Mouse (Mus musculus): ENCODE measurements around the gene Slc25a12. TPM values are rescaled to one million over a fixed set of nuclear protein-coding genes. Genes with fewer than 3 reads are reported as not detected.

Slc25a12 gene
- polyA plus RNA-seq, 1 experiment from 2014 or later: 27.5 TPM

DNA sequence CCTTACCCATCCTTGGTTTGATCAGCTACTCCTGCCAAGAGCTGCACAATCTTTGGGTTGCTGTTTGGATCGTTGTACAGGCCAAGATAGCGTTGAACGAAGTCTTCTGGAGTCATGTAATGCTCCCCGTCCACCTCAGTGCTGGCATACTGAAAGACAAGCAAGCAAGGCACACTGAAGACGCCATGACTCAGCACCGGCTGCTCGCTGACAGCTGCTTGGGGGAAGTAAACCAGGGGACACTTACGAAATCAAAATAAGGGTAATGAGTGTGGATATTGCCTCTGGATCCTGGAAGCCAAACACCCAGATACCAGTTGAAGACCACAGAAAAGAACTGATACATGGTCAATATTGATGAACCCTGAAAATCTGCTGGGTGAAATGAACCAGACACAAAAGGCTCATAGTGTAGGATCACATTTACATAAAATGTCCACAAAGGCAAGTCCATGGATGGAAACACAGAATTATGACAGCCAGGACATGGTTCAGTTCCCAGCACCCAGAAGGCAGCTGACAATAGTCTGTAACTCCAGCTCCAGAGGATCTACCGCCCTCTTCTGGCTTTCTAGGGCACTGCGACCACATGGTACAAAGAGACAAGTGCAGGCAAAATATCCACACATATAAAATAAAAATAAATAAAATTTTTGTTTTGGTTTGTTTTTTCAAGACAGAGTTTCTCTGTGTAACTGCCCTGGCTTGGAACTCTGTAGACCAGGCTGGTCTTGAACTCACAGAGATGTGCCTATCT, 23.5 kb downstream of the Slc25a12 start:
- H3K9me3 ChIP-seq (ENCODE audit: control insufficient read depth, low read length): 0 out of 2 replicates have a peak, but pooled peaks cover 3% of the 10 kb centered on the region

DNA sequence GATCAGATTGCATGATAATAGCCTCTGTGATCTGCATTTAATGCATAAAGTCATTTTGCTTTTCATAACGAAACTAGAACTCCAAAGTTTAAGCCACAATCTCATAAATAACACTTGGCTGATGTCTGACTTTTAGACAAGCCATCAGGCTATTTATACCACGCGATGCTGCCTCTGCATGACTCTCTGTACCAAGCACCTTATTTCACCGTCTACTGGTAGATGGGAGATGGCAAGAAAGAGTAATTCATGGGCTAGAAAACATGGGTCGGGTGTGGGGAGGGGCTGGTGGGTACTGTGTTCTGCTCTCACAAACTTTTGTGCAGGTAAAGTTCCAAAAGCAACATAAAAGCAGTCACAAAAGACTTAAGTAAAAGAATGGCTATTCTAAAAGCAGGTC, 27.4 kb downstream of the Slc25a12 start:
- Histone ChIP-seq H3K4me2 (ENCODE audit: low read length) (no peak overlapping the region), H3K36me3 (ENCODE audit: control insufficient read depth, insufficient read depth, low read length) (peaks cover 8% of the 10 kb centered on the region; the same call in 1 of the 2 replicates), H3K4me1 (replicated peaks; ENCODE audit: control insufficient read depth, insufficient read depth, low read length) (no peaks in the 10 kb centered on the region), H3K27me3 (replicated peaks; ENCODE audit: control insufficient read depth, insufficient read depth, low read length) (no peaks in the 10 kb centered on the region), H3K27ac (ENCODE audit: low read depth) (no peak overlapping the region), H3K9ac (ENCODE audit: low read length) (no peak overlapping the region), H3K4me3 (ENCODE audit: low read depth, low read length) (no peak overlapping the region), H3K9me3 (ENCODE audit: control insufficient read depth, low read length) (0 out of 2 replicates have a peak, but pooled peaks cover 3% of the 10 kb centered on the region)
- DNase-seq (ENCODE audit: low spot score) (no peak), ATAC-seq (replicated peaks; ENCODE audit: low FRiP score, low TSS enrichment, low read depth) (no peak)
- WGBS: 84% methylated on average over 5 of the region's 5 CpGs

More for the DNA sequence above, 23.5 kb downstream of the Slc25a12 start:
- no peak for ATAC-seq (replicated peaks; ENCODE audit: low FRiP score, low TSS enrichment, low read depth)
- H3K4me1 ChIP-seq (replicated peaks; ENCODE audit: control insufficient read depth, insufficient read depth, low read length): no peaks in the 10 kb centered on the region
- WGBS: 92% methylated on average over 10 of the region's 10 CpGs
- peaks cover 8% of the 10 kb centered on the region; the same call in 1 of the 2 replicates for H3K36me3 ChIP-seq (ENCODE audit: control insufficient read depth, insufficient read depth, low read length)
- H3K27me3 ChIP-seq (replicated peaks; ENCODE audit: control insufficient read depth, insufficient read depth, low read length): no peaks in the 10 kb centered on the region
- H3K4me2 ChIP-seq (ENCODE audit: low read length): no peak overlapping the region
- no peak overlapping the region for H3K27ac ChIP-seq (ENCODE audit: low read depth)
- DNase-seq (ENCODE audit: low spot score): no peak
- H3K9ac ChIP-seq (ENCODE audit: low read length): no peak overlapping the region
- no peak overlapping the region for H3K4me3 ChIP-seq (ENCODE audit: low read depth, low read length)

DNA sequence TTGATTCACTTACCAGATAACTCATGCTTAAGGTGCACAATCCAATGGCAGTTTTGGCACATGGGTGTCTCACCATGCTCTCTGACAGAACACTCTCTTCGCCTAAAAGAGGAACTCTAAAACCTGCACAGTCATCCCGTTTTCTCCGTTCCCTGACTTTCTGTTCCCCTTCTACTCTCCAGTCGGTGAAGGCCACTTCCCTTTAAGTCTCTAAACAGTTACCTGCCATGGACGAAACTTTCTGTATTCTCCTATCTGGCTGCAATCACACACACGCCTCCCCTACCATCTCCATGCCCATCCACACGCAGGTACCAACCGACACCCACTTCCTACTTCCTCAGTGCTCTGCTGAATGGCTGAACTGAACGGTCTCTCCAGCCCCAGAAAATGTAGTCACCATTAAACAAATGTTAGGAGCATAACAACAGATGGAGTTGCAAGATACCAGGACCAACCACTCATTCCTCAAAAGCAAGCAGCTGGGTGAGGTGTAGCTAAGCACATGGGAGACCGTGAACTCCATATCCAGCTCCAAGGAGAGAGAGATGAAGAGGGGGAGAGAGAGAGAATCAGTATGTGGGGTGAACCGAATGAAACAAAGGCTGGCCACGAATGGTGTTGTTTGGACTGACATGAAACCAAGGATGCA, 29.3 kb downstream of the Slc25a12 start:
- DNase-seq (ENCODE audit: low spot score) (no peak), ATAC-seq (replicated peaks; ENCODE audit: low FRiP score, low TSS enrichment, low read depth) (no peak)
- H3K36me3 ChIP-seq (ENCODE audit: control insufficient read depth, insufficient read depth, low read length): peaks cover 8% of the 10 kb centered on the region; the same call in 1 of the 2 replicates
- H3K9ac ChIP-seq (ENCODE audit: low read length): no peak overlapping the region
- no peaks in the 10 kb centered on the region for H3K4me1 ChIP-seq (replicated peaks; ENCODE audit: control insufficient read depth, insufficient read depth, low read length)
- H3K27me3 ChIP-seq (replicated peaks; ENCODE audit: control insufficient read depth, insufficient read depth, low read length): no peaks in the 10 kb centered on the region
- H3K4me3 ChIP-seq (ENCODE audit: low read depth, low read length): no peak overlapping the region
- no peaks in the 10 kb centered on the region for H3K9me3 ChIP-seq (ENCODE audit: control insufficient read depth, low read length)
- H3K4me2 ChIP-seq (ENCODE audit: low read length): no peak overlapping the region
- WGBS: 83% methylated on average over 12 of the region's 12 CpGs
- H3K27ac ChIP-seq (ENCODE audit: low read depth): no peak overlapping the region

DNA sequence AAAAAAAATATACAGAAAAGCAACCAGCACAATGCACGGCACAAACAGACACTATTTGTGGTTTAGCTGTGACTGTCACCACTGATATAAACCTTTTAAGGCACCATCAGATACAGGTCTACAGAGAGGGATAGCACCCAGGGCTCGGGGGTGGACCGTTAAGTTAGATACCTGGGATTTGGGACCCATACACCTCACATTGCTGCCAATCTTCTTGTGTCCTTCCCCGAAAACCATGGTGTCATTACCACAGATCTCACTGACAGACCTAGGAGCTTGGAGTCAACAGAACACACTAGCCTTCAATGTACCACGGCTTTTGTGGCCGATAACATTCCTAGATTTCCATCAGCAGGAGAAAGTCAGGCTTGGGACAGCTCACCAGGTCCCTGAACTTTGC, 30.9 kb downstream of the Slc25a12 start:
- Histone ChIP-seq H3K4me2 (ENCODE audit: low read length) (no peak overlapping the region), H3K27ac (ENCODE audit: low read depth) (no peak overlapping the region), H3K4me3 (ENCODE audit: low read depth, low read length) (no peak overlapping the region), H3K9ac (ENCODE audit: low read length) (no peak overlapping the region), H3K27me3 (replicated peaks; ENCODE audit: control insufficient read depth, insufficient read depth, low read length) (no peaks in the 10 kb centered on the region), H3K36me3 (ENCODE audit: control insufficient read depth, insufficient read depth, low read length) (0 out of 2 replicates have a peak, but pooled peaks cover 3% of the 10 kb centered on the region), H3K4me1 (replicated peaks; ENCODE audit: control insufficient read depth, insufficient read depth, low read length) (no peaks in the 10 kb centered on the region), H3K9me3 (ENCODE audit: control insufficient read depth, low read length) (no peaks in the 10 kb centered on the region)
- no peak for DNase-seq (ENCODE audit: low spot score)
- no peak for ATAC-seq (replicated peaks; ENCODE audit: low FRiP score, low TSS enrichment, low read depth)
- WGBS: 92% methylated on average over 6 of the region's 6 CpGs

GRCm38 (mm10) chr2:71336209-71336608, 31.3 kb downstream of the Slc25a12 start:
- H3K27me3 ChIP-seq (replicated peaks; ENCODE audit: control insufficient read depth, insufficient read depth, low read length): no peaks in the 10 kb centered on the region
- no peaks in the 10 kb centered on the region for H3K4me1 ChIP-seq (replicated peaks; ENCODE audit: control insufficient read depth, insufficient read depth, low read length)
- ATAC-seq (replicated peaks; ENCODE audit: low FRiP score, low TSS enrichment, low read depth): no peak
- H3K4me2 ChIP-seq (ENCODE audit: low read length): no peak overlapping the region
- no peak overlapping the region for H3K9ac ChIP-seq (ENCODE audit: low read length)
- no peaks in the 10 kb centered on the region for H3K9me3 ChIP-seq (ENCODE audit: control insufficient read depth, low read length)
- 0 out of 2 replicates have a peak, but pooled peaks cover 3% of the 10 kb centered on the region for H3K36me3 ChIP-seq (ENCODE audit: control insufficient read depth, insufficient read depth, low read length)
- no peak for DNase-seq (ENCODE audit: low spot score)
- H3K4me3 ChIP-seq (ENCODE audit: low read depth, low read length): no peak overlapping the region
- WGBS: 74% methylated on average over 5 of the region's 6 CpGs
- no peak overlapping the region for H3K27ac ChIP-seq (ENCODE audit: low read depth)

DNA sequence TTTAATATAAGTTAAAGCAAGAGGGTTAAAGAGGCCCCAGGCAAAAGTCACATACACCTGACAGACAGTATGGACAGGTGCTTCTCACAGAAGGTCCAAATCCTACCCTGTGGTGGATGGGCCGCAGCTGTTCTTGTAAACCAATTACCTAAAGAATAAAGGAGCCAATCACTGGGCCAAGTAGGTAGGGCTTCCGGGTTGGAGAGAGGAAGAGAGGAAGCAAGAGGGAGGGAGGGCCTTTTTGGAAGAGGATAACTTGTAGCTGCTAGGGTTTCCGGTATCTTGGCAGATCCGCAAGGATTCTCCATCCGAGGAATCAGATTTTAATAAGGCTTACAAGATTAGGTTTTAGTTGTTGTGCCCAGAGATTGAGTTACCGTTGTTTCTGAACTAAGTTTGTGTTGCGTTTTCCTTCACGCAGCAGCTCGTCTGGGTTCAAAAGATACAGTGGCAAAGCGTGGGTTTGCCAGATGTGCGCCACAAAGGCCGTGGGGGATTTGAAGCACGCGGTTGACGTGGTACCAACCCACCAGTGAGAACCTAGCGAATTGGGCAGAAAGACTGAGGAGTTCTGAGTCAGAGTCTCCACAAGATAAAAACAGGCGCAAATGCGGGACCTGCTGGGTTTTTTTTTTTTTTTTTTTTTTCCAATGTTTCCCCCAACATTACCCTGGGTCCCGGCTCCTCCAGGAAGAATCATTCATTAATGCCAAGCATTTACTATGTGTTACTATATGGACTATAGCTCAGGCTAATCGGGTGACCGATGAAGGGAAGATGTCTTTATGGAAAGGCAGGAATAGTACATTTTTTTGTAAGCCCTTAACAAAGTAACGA, 33.3 kb downstream of the Slc25a12 start:
- Histone ChIP-seq H3K4me1 (replicated peaks; ENCODE audit: control insufficient read depth, insufficient read depth, low read length) (no peaks in the 10 kb centered on the region), H3K4me2 (ENCODE audit: low read length) (no peak overlapping the region), H3K27ac (ENCODE audit: low read depth) (no peak overlapping the region), H3K9ac (ENCODE audit: low read length) (no peak overlapping the region), H3K9me3 (ENCODE audit: control insufficient read depth, low read length) (no peaks in the 10 kb centered on the region), H3K36me3 (ENCODE audit: control insufficient read depth, insufficient read depth, low read length) (0 out of 2 replicates have a peak, but pooled peaks cover 2% of the 10 kb centered on the region), H3K4me3 (ENCODE audit: low read depth, low read length) (no peak overlapping the region), H3K27me3 (replicated peaks; ENCODE audit: control insufficient read depth, insufficient read depth, low read length) (no peaks in the 10 kb centered on the region)
- WGBS: 89% methylated on average over 22 of the region's 22 CpGs
- DNase-seq (ENCODE audit: low spot score) (no peak), ATAC-seq (replicated peaks; ENCODE audit: low FRiP score, low TSS enrichment, low read depth) (no peak)

- no peaks in the 10 kb centered on the region for H3K9me3 ChIP-seq (ENCODE audit: control insufficient read depth, low read length)
- 91% methylated on average over 3 of the region's 3 CpGs for WGBS
- H3K4me2 ChIP-seq (ENCODE audit: low read length): no peak overlapping the region
- no peaks in the 10 kb centered on the region for H3K4me1 ChIP-seq (replicated peaks; ENCODE audit: control insufficient read depth, insufficient read depth, low read length)
- no peak for DNase-seq (ENCODE audit: low spot score)
- no peak overlapping the region for H3K27ac ChIP-seq (ENCODE audit: low read depth)
- 0 out of 2 replicates have a peak, but pooled peaks cover 2% of the 10 kb centered on the region for H3K36me3 ChIP-seq (ENCODE audit: control insufficient read depth, insufficient read depth, low read length)
- no peaks in the 10 kb centered on the region for H3K27me3 ChIP-seq (replicated peaks; ENCODE audit: control insufficient read depth, insufficient read depth, low read length)
- H3K4me3 ChIP-seq (ENCODE audit: low read depth, low read length): no peak overlapping the region
- ATAC-seq (replicated peaks; ENCODE audit: low FRiP score, low TSS enrichment, low read depth): no peak
- no peak overlapping the region for H3K9ac ChIP-seq (ENCODE audit: low read length)
Observed at GRCm38 (mm10) chr2:71329761-71330160, 37.8 kb downstream of the Slc25a12 start.

GRCm38 (mm10) chr2:71328391-71329160, 39.0 kb downstream of the Slc25a12 start:
- DNase-seq (ENCODE audit: low spot score) (no peak), ATAC-seq (replicated peaks; ENCODE audit: low FRiP score, low TSS enrichment, low read depth) (no peak)
- Histone ChIP-seq H3K4me1 (replicated peaks; ENCODE audit: control insufficient read depth, insufficient read depth, low read length) (no peaks in the 10 kb centered on the region), H3K27ac (ENCODE audit: low read depth) (no peak overlapping the region), H3K9ac (ENCODE audit: low read length) (no peak overlapping the region), H3K4me3 (ENCODE audit: low read depth, low read length) (no peak overlapping the region), H3K36me3 (ENCODE audit: control insufficient read depth, insufficient read depth, low read length) (0 out of 2 replicates have a peak, but pooled peaks cover 2% of the 10 kb centered on the region), H3K4me2 (ENCODE audit: low read length) (no peak overlapping the region), H3K9me3 (ENCODE audit: control insufficient read depth, low read length) (no peaks in the 10 kb centered on the region), H3K27me3 (replicated peaks; ENCODE audit: control insufficient read depth, insufficient read depth, low read length) (no peaks in the 10 kb centered on the region)
- WGBS: 59% methylated on average over 15 of the region's 15 CpGs
